Comparison of ENCODE assay signal across 24 mouse cellular contexts in genomic region chr2:166309882-166310281, GRCm38 (mm10).
"Had no signal": no experiment of that assay in that cellular context is flagged by ENCODE, and none has a peak within 500 bp of the region (broad histone marks: within the 10 kb centered on the region; RNA-seq: fewer than 3 reads in every experiment).

No protein-coding gene starts in this region.

- H3K4me3 ChIP-seq: embryonic facial prominence, embryonic 10.5 days; embryonic facial prominence, embryonic 12.5 days; embryonic facial prominence, embryonic 13.5 days; embryonic facial prominence, embryonic 15.5 days; erythroblast, embryonic 14.5 days; forebrain, embryonic 10.5 days; forebrain, embryonic 12.5 days; forebrain, embryonic 13.5 days; forebrain, embryonic 15.5 days; gastrocnemius, adult 2 months; heart, adult 2 months had no signal

- H3K27me3 ChIP-seq: embryonic facial prominence, embryonic 12.5 days; embryonic facial prominence, embryonic 13.5 days; embryonic facial prominence, embryonic 15.5 days; forebrain, embryonic 15.5 days had no signal

- DNase-seq: cerebellum, adult 9-10 months; cerebellum, adult 9-11 months; cerebellum, postnatal 10 days; cerebellum, postnatal 14 days; cerebellum, postnatal 25 days; cerebellum, postnatal 36 days; embryo, embryonic 11 days; gastrocnemius, adult 2 months; gastrocnemius, postnatal 10 days; gastrocnemius, postnatal 14 days; gastrocnemius, postnatal 25 days; gastrocnemius, postnatal 36 days; heart, adult 11 months; heart, adult 18-20 months; heart, adult 2 months had no signal

- H3K36me3 ChIP-seq: embryonic facial prominence, embryonic 10.5 days; embryonic facial prominence, embryonic 12.5 days; embryonic facial prominence, embryonic 13.5 days; embryonic facial prominence, embryonic 15.5 days; forebrain, embryonic 10.5 days; forebrain, embryonic 12.5 days; forebrain, embryonic 15.5 days had no signal

- H3K4me2 ChIP-seq: embryonic facial prominence, embryonic 12.5 days; embryonic facial prominence, embryonic 13.5 days; embryonic facial prominence, embryonic 15.5 days; forebrain, embryonic 12.5 days; forebrain, embryonic 13.5 days; forebrain, embryonic 15.5 days had no signal
